Mouse (Mus musculus) brain, embryonic 14.5 days (tissue): ENCODE data around the gene Gm49361. TPM values are rescaled to one million over a fixed set of nuclear protein-coding genes. Genes with fewer than 3 reads are reported as not detected.
A peak's percentile ranks its signal among the peaks of the same experiment; 100 is the strongest.

Experiments used
- DNase-seq: peaks from one replicate; pipeline ENCODE4 v3.0.0-alpha.2; 2011; ENCODE audit warnings: low read depth
- CTCF ChIP-seq: fragments of 200-500 bp; IDR thresholded peaks from 2 replicates; pipeline ENCODE4 v1.5.1; 2012; ENCODE audit warnings: inconsistent platforms, mild to moderate bottlenecking, moderate library complexity, borderline replicate concordance; ENCODE audit not compliant: insufficient read depth, insufficient read length; ENCODE audit errors: extremely low read depth
- POLR2A ChIP-seq: fragments of 200-500 bp; IDR thresholded peaks from 2 replicates; pipeline ENCODE4 v1.6.1; 2012; ENCODE audit warnings: mild to moderate bottlenecking, inconsistent platforms, borderline replicate concordance; ENCODE audit not compliant: poor library complexity, insufficient read depth, insufficient read length, severe bottlenecking; ENCODE audit errors: extremely low read depth
- polyA plus RNA-seq: library from polyadenylated mRNA; depleted of rRNA; stranded (reverse); fragments of >200 nt; gene quantifications from 2 replicates; pipeline ENCODE4 v1.2.3, GENCODE M21; 2012; rRNA removed

Gene Gm49361
- polyA plus RNA-seq: not detected in 2 replicates

GRCm38 (mm10) chr14:57746001-57746771 lies at the start of gene Gm49361:
Gene Gm49361, minus strand, starts transcription at chr14:57746103.
- DNase-seq: peak; percentile 85
- TF ChIP-seq CTCF (no peak), POLR2A (no peak)

- TF ChIP-seq POLR2A (no peak), CTCF (no peak)
- no peak for DNase-seq
These were observed 45.3 kb upstream of the Gm49361 start for GRCm38 (mm10) chr14:57791171-57791570.

GRCm38 (mm10) chr14:57789759-57790158 lies 43.9 kb upstream of the Gm49361 start:
- no peak for DNase-seq
- TF ChIP-seq CTCF (no peak), POLR2A (no peak)

GRCm38 (mm10) chr14:57789311-57789710 lies 43.4 kb upstream of the Gm49361 start:
- no peak for TF ChIP-seq POLR2A
- no peak for TF ChIP-seq CTCF
- no peak for DNase-seq

GRCm38 (mm10) chr14:57787406-57787805 lies 41.5 kb upstream of the Gm49361 start:
- peak; percentile 14 for DNase-seq
- TF ChIP-seq CTCF (no peak), POLR2A (no peak)

- TF ChIP-seq CTCF: no peak
- TF ChIP-seq POLR2A: no peak
- DNase-seq: no peak
These were observed 26.4 kb upstream of the Gm49361 start for GRCm38 (mm10) chr14:57772157-57772815.

GRCm38 (mm10) chr14:57769102-57769501 lies 23.2 kb upstream of the Gm49361 start:
- DNase-seq: no peak
- TF ChIP-seq CTCF: no peak
- TF ChIP-seq POLR2A: no peak

GRCm38 (mm10) chr14:57760447-57761412 lies 14.8 kb upstream of the Gm49361 start:
- TF ChIP-seq POLR2A: no peak
- TF ChIP-seq CTCF: no peak
- DNase-seq: peak; percentile 52

GRCm38 (mm10) chr14:57758237-57758636 lies 12.3 kb upstream of the Gm49361 start, which contains the start of gene Lats2:
Gene Lats2, minus strand, starts transcription at chr14:57758388.
- no peak for TF ChIP-seq CTCF
- TF ChIP-seq POLR2A: no peak
- no peak for DNase-seq

- no peak for DNase-seq
- TF ChIP-seq POLR2A (no peak), CTCF (no peak)
These were observed 10.2 kb upstream of the Gm49361 start for GRCm38 (mm10) chr14:57756094-57756493.

- TF ChIP-seq POLR2A (no peak), CTCF (no peak)
- DNase-seq: no peak
These were observed 9.8 kb upstream of the Gm49361 start for GRCm38 (mm10) chr14:57755661-57756060.
